Comparison of ENCODE assay signal across 11 mouse cellular contexts in genomic region chr8:85220992-85221391, GRCm38 (mm10). TPM values are rescaled to one million over a fixed set of nuclear protein-coding genes. Genes with fewer than 3 reads are reported as not detected.
DNase-seq lines count a peak whose midpoint lies in the region; ATAC-seq lines count a peak whose summit lies in the region.
"Had no signal": no experiment of that assay in that cellular context is flagged by ENCODE, and none has a peak within 500 bp of the region (broad histone marks: within the 10 kb centered on the region; RNA-seq: fewer than 3 reads in every experiment).

No protein-coding gene starts in this region.

- no peaks in the 10 kb centered on the region for H3K9me3 ChIP-seq in neural tube, embryonic 11.5 days (ENCODE audit: control insufficient read depth, low read length)
- 0 out of 2 replicates have a peak, but pooled peaks cover 5% of the 10 kb centered on the region for H3K9me3 ChIP-seq in heart, embryonic 12.5 days (replicated peaks)
- no peaks in the 10 kb centered on the region for H3K9me3 ChIP-seq in liver, embryonic 12.5 days (replicated peaks)

- DNase-seq in neural tube, embryonic 11.5 days (ENCODE audit: low spot score) = peak; percentile 12
- DNase-seq in neural tube, embryonic 10.5 days (ENCODE audit: extremely low spot score, low spot score) = no peak
- peak; percentile 11 for DNase-seq in yolk sac, embryonic 10.5 days (ENCODE audit: low spot score)
- DNase-seq in frontal cortex, postnatal 25 days (ENCODE audit: low spot score in 2 of 2) = no peak
- no peak for DNase-seq in spleen, postnatal 36 days (ENCODE audit: low spot score in 2 of 2)

- WGBS in neural tube, embryonic 11.5 days = 59% methylated on average over 6 of the region's 6 CpGs
- 34% methylated on average over 6 of the region's 6 CpGs for WGBS in heart, embryonic 12.5 days
- WGBS in liver, embryonic 12.5 days (ENCODE audit: insufficient replicate concordance) = 25% methylated on average over 6 of the region's 6 CpGs

- no peak overlapping the region for H3K4me2 ChIP-seq in neural tube, embryonic 11.5 days (ENCODE audit: low read depth)
- H3K4me2 ChIP-seq in heart, embryonic 12.5 days = no peak overlapping the region
- H3K4me2 ChIP-seq in liver, embryonic 12.5 days = no peak overlapping the region

- no peaks in the 10 kb centered on the region for H3K36me3 ChIP-seq in neural tube, embryonic 11.5 days (ENCODE audit: control insufficient read depth, insufficient read depth, low read length)
- H3K36me3 ChIP-seq in heart, embryonic 12.5 days = no peaks in the 10 kb centered on the region
- H3K36me3 ChIP-seq in liver, embryonic 12.5 days = no peaks in the 10 kb centered on the region

- no peak for ATAC-seq in neural tube, embryonic 11.5 days (ENCODE audit: insufficient read depth, low FRiP score, low TSS enrichment)
- ATAC-seq in heart, embryonic 12.5 days (ENCODE audit: insufficient number of reproducible peaks, low FRiP score) = peak; percentile 90
- ATAC-seq in liver, embryonic 12.5 days = peak; percentile 60; the same call in 1 of the 2 replicates
- ATAC-seq in granulocyte monocyte progenitor cell, adult 5-6 weeks (replicated peaks; ENCODE audit: poor library complexity, severe bottlenecking) = no peak
- ATAC-seq: Patski had no signal

- H3K9ac ChIP-seq in neural tube, embryonic 11.5 days (ENCODE audit: low read length) = no peak overlapping the region
- no peak overlapping the region for H3K9ac ChIP-seq in heart, embryonic 12.5 days
- H3K9ac ChIP-seq in liver, embryonic 12.5 days = no peak overlapping the region

- H3K4me3 ChIP-seq in neural tube, embryonic 11.5 days (ENCODE audit: low read depth, low read length) = no peak overlapping the region
- no peak overlapping the region for H3K4me3 ChIP-seq in heart, embryonic 12.5 days
- no peak overlapping the region for H3K4me3 ChIP-seq in liver, embryonic 12.5 days

- no peaks in the 10 kb centered on the region for H3K27me3 ChIP-seq in neural tube, embryonic 11.5 days (ENCODE audit: control insufficient read depth, insufficient read depth, low read length)
- H3K27me3 ChIP-seq in heart, embryonic 12.5 days (replicated peaks) = no peaks in the 10 kb centered on the region
- no peaks in the 10 kb centered on the region for H3K27me3 ChIP-seq in liver, embryonic 12.5 days (replicated peaks)

- no peak overlapping the region for H3K27ac ChIP-seq in neural tube, embryonic 11.5 days (ENCODE audit: low read depth, low read length)
- H3K27ac ChIP-seq in heart, embryonic 12.5 days (ENCODE audit: poor library complexity, severe bottlenecking) = peak overlapping the region; percentile 55
- H3K27ac ChIP-seq in liver, embryonic 12.5 days = no peak overlapping the region

- H3K4me1 ChIP-seq in neural tube, embryonic 11.5 days (ENCODE audit: control insufficient read depth, insufficient read depth, low read length) = no peaks in the 10 kb centered on the region
- 0 out of 2 replicates have a peak, but pooled peaks cover 4% of the 10 kb centered on the region for H3K4me1 ChIP-seq in heart, embryonic 12.5 days (replicated peaks)
- H3K4me1 ChIP-seq in liver, embryonic 12.5 days = no peaks in the 10 kb centered on the region

RNA-seq across cellular contexts. Expression of gene Olfr371, which starts 4.8 kb away (rescaled TPM):
- not detected in 2 replicates for polyA plus RNA-seq in neural tube, embryonic 11.5 days (2014; fragmentation: Nextera tagmentation; extraction: Ambion mirVana)
- polyA plus RNA-seq in heart, embryonic 12.5 days (2016; fragmentation: Nextera tagmentation; extraction: Ambion mirVana) = not detected in 2 replicates
- not detected in 2 replicates for polyA plus RNA-seq in liver, embryonic 12.5 days (2016; fragmentation: Nextera tagmentation; extraction: Ambion mirVana)
- not detected in 2 replicates for total RNA-seq in granulocyte monocyte progenitor cell, adult 5-6 weeks (2014; fragmentation: Nextera tagmentation)
- not detected in 2 replicates for total RNA-seq in granulocyte monocyte progenitor cell, adult 5-6 weeks (2017)
- total RNA-seq: layer of hippocampus, postnatal 14 days had no signal
- polyA plus RNA-seq: neural tube, embryonic 14.5 days; Patski had no signal

Comparison
In these comparisons a context has a peak if more than half of its experiments do, and no peak if none do; other contexts are left out.
1. DNase-seq: peak in neural tube, embryonic 11.5 days (single experiment) and yolk sac, embryonic 10.5 days (single experiment); none in neural tube, embryonic 10.5 days (single experiment), frontal cortex, postnatal 25 days (0 of 2) and spleen, postnatal 36 days (0 of 2).
2. ATAC-seq: peak in heart, embryonic 12.5 days (single experiment) and liver, embryonic 12.5 days (single experiment); none in neural tube, embryonic 11.5 days (single experiment) and granulocyte monocyte progenitor cell, adult 5-6 weeks (single experiment).